Mouse (Mus musculus) kidney, adult 9 months (tissue): ENCODE results near the gene Ppp5c.
"Not testable (repeated sequence)": the region's sequence is repeated elsewhere in the genome, so short reads cannot be mapped to it uniquely, and the experiment has no call there.

Experiments
- DNase-seq: peaks from one replicate; pipeline ENCODE4 v3.0.0; 2022

The Ppp5c gene

DNA sequence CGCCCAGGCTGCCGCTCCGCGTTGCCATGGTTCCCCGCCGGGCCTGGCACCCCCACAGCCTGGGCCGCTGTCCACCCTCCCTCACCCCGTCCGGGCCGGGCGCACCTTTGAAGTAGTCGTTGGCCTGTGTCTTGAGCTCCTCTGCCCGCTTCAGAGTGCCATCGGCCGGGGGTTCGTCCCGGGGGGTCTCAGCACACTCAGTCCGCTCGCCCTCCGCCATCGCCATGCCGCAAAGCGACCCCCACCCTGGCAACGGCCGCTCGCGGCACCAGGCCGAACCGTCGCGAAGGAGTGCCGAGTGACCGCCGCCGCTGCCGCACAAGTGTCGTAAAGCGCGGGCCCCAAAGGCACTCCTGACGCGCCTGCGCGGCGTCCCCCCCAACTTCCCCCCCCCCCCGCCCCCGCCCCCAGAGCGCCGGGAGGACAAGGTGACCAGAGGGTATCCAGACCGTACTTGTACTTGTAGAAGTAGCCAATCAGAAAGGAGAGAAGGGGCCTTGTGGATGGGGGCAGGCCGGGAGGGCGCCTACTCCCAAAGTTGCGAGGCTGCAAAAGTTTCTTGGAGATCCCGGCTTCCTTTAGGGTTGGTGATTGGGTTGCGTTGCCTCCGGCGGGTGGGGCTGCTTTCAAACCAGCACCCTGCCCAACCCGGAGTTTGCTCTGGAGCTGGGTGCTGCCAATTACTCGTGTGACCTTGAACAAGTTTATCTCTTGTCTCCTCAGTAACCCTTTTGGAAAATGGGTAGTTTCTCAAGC, at the start of gene Ppp5c:
Gene Ppp5c (minus strand): TSS at position 337 of the 756 bp plus-strand sequence.
- DNase-seq = peak; percentile 92

DNA sequence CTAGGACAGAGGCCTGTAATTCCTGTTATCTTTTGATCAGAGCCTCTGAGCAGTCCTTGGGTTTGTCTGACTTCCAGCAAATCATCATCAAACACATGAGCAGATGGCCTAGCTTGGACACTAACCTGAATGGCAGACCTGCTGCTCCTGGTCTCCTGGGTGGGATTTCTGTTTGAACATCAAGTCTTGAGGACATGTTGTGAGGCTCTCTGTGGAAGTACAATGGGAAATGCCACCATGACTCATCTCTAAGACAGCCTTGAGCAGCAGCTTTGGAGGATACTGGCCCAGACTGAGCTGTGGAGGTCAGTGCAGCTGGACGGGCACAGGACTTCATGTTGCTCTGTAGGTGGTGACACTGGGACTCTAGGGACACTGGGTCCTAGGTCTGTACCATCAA, 48.8 kb upstream of the Ppp5c start:
- DNase-seq = no peak

DNA sequence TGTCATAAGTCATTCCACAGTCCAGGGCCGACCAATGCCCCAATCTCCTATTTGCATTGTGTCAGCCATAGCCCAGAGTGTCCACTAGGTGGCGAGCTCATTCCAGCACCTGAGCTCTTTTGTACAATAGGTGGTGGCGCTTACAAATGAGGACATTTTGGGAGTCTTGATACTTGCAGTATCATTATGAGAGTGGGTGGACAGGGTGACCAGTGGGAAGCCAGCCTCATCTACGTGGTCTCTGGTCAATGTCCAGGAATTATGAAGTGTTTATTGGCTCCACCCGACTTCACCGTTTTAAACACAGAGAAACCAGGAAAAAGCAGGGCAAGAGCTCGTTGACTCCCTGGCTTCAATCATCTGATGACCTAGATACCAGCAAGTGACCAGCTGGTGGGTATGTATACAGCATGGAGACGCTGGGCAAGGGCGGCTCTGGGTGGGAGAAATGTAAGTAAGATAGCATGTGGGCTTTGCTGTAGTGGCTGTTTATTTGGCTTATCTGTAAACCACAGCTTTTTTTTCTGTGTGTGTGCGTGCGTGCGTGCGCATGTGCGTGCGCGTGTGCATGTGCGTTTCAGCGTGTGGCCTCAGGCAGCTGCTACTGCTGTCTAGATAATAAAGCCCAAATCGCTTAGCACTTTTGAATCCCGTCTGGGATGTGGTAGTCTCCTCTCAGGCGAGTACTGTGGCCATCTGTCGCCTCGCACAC, 46.3 kb upstream of the Ppp5c start, which contains the start of gene Psg16:
Gene Psg16 (plus strand): TSS at position 137 of the 712 bp plus-strand sequence.
- peak; percentile 65 for DNase-seq

DNA sequence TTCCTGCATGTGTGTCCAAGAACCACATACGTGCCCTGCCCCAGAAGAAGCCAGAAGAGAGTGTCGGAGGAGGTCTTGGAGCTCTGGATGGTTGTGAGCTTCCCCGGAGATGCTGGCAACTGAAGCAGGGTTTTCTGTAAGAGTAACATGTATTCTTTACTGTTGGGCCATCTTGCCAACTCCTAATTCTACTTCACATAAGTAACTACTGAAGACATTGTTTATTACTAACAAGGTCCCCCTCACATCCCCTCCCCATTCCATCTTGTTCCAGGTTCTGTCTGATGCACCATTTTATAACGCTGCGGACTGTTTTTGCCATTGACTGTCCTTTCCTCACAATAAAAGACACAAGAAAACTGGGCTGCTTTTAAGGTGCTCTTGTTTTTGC, 45.8 kb upstream of the Ppp5c start:
- no peak for DNase-seq

DNA sequence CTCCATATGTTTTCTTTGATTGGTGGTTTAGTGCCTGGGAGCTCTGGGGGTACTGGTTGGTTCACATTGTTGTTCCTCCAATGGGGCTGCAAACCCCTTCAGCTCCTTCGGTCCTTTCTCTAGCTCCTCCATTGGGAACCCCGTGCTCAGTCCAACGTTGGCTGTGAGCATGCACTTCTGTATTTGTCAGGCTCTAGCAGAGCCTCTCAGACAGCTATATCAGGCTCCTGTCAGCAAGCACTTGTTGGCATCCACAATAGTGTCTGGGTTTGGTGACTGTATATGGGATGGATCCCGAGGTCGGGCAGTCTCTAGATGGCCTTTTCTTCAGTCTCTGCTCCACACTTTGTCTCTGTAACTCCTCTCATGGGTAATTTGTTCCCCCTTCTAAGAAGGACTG, 39.9 kb upstream of the Ppp5c start:
- DNase-seq = not testable (repeated sequence)

DNA sequence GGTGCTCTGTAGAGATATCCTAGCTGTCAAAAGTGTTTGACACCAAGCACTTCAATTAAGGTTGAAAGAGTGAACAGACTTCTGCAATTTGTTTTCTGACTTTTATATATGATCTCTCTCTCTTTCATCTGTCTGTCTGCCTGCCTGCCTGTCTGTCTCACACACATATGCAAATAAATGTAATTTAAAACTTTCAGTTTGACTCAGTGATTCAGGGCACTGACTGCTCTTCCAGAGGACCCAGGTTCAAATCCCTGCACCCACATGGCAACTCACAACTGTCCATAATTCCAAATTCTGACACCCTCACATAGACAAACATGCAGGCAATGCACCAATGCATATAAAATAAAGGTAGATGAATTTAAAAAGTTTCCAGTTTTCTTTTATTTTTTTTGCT, 39.3 kb upstream of the Ppp5c start:
- no peak for DNase-seq

DNA sequence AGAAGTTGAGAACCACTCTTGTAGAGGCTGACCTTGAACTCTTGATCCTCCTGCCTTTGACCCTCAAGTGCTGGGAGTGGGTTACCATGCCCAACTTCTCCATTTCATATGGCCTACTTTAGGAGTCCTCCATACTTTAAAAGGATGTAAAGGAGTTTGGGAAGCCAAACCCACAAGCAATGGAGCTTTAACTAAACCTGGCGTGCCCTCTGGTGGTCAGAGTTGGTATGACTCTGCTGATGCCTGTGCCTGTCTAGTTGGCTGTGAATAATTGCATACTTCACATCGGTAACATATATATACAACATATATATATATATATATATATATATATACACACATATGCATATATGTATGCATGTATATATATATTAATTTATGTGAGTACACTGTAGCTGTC, 38.7 kb upstream of the Ppp5c start:
- peak; percentile 86 for DNase-seq

DNA sequence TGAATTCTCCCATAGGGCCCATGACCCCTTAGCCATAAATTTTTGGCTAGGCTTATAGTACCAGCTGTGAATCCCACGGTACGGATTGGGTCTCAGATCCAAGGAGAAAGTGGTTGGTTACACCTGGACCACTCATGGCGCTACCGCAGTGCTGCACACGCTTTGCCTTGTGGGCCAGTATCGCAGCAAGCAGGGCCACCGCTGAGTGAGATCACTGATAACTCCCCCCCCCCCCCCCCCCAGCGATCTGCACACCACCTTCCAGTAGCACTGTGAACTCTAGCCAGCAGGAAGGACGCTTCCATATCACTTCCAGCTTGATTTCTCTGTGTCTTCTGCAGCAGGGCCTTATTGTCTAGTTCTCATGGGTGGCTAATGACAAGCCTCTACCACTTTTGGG, 37.9 kb upstream of the Ppp5c start:
- no peak for DNase-seq

DNA sequence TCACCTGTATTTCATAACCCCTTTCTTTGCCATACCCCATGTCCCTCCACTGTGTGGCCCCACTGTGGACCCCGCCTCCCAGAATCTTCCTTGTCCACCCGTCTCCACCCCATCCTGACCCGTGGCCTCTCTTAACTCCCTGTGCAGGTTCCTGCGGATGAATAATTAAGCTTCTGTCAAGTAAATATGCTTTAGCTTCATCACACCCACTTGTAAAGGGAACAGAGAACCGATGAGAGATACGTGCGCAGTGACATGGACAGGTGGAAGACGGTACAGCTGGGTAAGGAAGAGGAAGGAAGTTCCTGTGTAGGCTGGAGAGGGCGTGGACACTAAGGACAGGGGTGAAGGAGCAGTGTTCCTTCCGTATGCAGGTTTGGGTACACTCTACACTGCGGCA, 35.1 kb upstream of the Ppp5c start:
- DNase-seq = peak; percentile 26

DNA sequence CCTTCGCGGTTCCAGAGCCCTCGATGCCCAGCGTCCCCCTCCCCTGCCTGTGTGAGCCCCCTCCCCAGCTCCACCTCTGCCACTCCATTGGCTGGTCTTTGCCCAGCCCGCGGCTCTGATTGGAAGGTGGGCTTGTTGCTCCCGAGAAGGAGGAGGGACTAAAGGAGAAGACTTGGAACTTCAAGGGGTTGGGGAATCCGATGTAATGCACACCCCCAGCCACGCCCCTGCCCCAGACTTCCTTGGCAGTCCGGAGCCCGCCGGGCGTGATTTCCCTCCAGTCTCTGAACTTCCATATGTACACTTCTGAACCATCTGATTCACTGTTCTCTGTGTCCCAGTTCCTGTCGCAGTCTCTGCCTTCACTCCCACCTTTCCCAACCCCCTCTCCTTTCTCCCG, 34.7 kb upstream of the Ppp5c start, which contains the start of gene Hif3a:
Gene Hif3a (minus strand): TSS at position 39 of the 400 bp plus-strand sequence.
- DNase-seq = peak; percentile 30

DNA sequence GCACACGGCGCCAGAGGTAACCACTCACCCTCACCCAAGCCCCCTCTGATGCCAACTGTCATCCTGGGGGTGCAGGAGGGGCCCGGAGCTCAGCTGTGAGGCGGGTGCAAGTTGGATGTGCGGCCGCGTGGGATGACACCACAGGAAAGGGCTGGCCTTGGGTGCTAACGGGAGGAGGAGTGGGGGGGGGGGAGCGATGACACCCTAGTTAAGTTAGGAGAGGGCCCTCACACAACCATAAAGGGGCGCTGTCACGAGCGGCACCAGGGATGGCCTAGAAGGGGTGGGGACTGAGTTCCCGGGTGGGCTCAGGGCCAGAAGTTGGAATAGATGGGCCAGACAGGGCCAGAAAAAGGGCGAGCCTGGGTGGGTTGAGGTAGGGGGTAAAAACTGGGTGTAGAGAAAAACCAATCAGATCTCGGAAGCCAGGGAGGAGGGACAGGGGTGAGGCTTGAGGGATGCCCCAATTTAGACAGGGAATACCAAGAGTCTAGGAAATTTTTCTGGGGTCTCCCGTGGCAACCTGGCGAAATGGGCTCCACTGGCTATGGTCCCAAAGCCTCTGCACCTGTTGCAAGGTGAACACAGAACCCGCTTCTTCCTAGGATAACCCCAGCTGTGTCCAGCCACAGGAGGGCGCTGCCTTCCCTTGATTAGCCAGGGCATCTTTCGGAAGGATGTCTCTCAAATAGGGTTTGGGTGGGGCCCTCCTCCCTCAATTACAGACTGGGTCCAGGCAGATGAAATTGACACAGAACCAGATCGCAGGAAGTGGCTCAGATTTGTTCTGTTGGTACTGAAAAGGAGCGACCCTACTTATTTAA, 33.3 kb upstream of the Ppp5c start:
- DNase-seq = peak; percentile 25

DNA sequence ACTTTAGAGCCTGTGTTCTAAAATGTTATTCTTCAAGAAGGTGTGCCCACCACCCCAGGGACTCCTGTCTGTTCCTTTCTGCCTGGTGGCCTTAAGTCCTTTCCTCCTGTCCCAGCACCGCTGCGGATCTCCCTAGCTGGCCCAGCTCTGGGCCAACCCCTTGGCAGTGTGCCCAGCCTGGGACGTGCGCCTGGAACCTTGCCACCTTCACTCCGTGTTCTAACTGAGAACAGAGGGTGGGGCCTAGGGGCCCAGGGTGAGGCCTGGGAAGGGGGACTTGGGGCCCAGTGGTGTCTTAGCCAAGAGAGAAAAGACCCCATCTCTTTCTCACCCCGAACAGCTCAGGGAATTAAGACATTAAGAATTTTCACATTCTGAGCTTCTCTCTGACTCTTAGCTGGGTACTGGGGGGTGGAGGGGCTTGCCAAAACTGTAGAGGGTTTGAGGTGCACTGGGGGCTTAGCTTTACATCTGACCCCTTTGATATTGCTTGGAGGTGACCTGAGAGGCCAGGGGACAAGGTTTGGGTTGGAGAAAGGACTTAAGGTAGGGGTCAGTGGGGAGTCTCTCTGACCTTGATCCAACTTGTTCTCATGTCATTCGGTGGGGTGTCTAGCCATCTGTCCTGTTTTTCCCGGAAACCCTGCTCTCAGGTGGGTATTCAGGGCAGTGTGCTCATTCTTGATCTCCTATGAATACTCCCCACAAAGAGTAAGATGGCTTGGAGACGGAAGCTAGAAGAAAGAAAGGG, 32.5 kb upstream of the Ppp5c start:
- peak; percentile 96 for DNase-seq

DNA sequence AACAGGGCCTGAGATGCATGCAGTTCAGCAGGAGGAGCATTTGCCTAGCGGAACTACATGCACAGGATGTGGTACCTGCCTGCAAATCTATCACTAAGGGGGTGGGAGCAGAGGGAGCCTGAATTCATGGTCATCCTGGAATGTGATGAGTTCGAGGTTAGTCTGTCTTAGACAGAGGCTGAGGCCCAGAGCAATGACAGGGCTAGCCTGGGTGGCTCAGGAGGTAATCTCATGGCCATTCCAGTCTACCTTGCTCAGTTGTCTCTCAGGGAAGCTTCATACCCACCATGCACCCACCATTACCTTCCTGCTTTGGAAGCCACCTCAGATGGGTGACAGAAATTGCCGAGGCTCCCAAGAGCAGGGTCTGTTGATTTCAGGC, 31.7 kb upstream of the Ppp5c start:
- DNase-seq = peak; percentile 23

DNA sequence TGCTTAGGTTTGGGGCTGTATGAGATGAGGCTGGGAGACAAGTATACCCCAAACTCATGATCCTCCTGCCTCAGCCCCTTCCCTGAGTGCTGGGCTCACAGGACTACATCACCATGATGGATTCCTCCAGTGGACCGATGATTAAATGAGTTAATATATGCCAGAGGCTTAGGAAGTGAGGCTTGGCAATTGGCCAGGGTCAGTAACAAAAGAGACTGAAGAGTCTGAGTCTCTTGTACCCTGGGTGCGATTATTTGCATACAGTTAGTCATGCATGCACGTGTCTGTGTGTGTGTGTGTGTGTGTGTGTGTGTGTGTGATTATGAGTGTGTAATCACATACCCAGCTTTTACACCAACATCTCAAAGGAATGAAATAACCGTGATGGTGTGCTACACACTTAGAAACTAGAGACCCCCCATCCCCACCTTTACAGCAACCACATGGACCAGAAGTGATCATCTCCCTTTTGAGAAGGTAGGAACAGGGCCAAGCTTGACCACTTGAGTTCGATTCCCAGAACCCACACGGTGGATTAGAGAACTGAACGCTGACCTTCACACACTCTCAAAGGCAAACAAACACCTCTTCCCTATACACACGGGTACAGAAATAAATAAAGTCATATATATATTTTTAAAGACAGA, 31.2 kb upstream of the Ppp5c start:
- DNase-seq = peak; percentile 78

DNA sequence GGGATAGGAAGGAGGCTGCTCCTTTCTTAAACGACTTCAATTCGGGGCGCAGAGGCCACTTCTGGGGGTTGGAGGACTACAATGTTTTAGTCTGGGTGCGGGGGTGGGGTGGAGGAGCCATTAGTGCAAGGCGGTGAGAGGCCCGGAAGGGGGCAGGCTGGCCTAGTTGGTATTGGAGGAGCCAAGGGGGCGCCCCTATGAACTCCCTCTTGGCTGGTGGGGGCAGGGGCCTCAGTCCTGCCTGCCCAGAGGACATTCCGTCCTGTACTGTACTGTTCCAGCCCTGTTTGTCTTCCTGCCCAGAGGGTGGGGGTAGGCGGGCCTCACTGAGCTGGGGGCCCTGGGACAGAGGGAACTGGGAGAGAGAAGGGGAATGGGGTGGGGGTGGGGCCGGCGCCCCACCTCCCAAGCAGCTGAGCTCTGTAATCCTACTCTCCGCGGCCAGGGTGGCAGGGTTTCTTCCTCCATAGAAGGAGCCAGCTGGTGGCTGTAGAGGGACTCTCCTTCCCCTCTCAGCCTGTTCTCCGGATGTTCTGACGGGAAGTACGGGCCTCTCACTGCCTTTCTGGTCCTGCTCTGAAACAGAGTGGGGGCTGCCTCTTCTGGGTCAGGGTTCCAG, 30.5 kb upstream of the Ppp5c start:
- DNase-seq = peak; percentile 86

DNA sequence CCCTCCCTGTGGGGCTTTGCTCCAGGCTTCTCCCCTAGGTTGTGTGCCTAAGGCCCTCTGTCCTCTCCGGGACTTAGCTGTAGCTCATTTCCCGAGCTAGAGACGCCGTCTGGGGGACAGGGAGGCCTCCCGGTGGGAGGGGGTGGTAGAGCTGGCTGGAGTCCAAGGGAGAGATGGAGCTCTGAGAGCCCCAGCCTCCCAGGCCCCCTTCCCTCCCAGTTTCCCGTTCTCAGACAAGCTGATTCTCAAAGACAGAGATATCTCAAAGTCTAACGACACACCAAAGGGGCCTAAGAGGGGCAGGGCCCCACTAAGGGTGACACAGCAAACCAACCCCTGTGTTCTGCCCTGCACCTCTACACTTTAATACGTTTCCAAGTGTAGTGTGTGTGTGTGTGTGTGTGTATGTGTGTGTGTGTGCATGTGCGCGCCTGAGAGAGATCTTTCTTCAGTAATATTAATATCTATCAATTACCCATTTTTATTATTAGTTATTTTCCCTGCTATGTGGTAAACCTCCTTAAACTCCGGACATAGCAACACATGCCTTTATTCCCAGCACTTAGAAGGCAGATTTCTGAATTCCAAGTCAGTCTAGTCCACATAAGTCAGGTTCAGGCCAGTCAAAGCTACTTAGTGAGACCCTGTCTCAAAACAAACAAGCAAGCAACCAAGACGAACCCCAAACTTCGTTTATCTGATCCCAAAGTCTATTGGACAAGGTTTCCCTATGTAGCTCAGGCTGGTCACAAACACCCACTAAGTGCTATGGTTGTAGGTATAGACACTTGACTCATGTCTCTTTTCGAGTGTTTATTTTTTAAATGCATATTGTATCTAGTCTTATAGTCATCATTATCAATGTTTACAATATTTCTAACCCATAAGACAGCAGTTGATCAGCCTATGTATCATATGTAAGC, 29.1 kb upstream of the Ppp5c start:
- DNase-seq = no peak

DNA sequence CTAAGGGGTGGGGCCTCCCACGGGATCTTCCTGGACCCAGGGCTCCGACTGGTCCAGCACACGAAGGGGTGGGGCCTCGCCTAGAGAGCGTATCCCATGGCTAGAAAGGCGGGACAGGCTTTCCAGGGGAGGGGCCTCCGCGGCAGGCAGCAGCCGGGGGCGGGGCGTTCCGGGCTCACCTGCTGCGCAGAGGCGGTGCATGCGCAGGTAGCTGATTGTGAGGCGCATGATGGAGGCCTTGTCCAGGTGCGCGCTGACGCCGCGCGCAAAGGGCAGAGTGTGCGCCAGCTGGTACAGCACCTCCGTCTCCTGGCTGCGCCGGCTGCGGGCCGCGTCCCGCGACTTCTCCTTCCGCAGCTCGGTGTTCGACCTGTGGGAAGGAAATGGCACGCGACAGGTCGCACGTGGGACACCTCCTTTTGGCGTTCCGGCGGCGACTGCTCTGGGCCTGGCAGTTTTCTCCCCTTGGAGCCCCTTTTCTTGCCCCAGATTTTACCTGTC, 28.4 kb upstream of the Ppp5c start:
- peak; percentile 98 for DNase-seq

DNA sequence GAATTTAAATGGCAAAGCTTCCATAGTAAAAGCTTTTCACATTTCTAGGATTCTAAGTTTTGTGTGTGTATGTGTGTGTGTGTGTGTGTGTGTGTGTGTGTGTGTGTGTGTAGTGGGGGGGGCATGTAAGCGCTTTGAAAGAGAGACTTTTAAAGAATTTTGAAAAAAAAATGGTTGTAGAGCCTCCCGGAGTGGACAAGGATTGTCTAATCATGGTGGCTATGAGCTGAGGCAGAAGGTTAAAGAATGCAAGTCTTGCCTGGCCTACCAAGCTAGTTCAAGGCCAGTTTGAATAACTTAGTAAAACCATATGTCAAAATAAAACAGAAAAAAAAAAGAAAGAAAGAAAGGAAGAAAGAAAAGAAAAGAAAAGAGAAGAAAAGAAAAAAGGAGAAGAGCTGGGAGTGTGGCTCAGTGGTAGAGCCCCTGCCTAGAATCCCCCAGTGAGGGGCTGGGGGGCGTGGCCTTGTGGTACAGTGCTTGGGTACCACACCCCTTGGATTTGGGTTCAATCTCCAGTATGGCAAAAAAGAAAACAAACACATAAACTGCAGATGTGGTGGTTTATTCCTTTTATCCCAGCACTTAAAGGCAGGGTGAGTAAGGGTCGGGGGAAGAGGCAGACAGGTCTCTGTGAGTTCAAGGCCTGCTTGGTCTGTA, 27.7 kb upstream of the Ppp5c start:
- DNase-seq = no peak

DNA sequence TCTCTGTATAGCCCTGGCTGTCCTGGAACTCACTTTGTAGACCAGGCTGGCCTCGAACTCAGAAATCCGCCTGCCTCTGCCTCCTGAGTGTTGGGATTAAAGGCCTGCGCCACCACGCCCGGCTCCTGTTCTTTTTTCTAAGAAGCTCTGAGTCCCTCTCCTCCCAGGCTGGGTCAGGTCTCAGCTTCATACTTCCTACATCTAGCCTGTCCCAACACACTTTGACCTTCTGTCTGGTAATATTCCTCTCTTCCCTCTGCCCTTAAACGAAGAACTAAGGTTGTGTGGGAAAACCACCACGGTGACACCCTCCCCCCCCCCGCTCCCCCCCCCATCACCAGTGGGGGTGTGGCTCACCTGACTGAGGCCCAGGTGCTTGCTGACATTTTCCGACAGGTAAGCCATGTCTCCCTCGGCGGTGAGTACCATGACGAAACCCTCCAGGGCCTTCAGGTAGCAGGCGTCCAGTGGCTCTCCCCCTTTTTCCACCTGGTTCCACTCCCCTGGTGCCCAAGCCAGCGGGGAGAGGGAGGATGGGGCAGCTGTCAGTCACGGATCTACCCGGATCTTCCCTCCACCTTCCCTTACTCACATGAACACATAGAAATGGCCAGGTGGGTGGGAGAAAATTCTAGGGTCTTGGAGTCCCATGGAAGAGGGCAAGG, 26.7 kb upstream of the Ppp5c start:
- DNase-seq = no peak
